Mouse (Mus musculus) stomach, postnatal 0 days (tissue): ENCODE measurements at regions not wholly inside any gene's neighbourhood (a gene's known extent, or its start where the extent isn't known, plus 50 kb on each side); places are given as distances from the start of the nearest gene placed in this dataset.
A peak's percentile ranks its signal among the peaks of the same experiment; 100 is the strongest.

ENCODE experiments used
- ATAC-seq: fragments of 200-750 bp; cut with Nextera tagmentation; 2 replicates; pipeline ENCODE4 v1.8.0; 2017; ENCODE audit not compliant: low FRiP score, low TSS enrichment
- DNase-seq: peaks from one replicate; pipeline ENCODE4 v3.0.0-alpha.2; 2016; ENCODE audit warnings: low spot score
- H3K27ac ChIP-seq: fragments of 300-500 bp; sonication (generic); replicated peaks from 2 replicates; pipeline ENCODE4 v1.5.1; 2014; ENCODE audit warnings: mild to moderate bottlenecking, control low read depth
- H3K27me3 ChIP-seq: fragments of 300-500 bp; sonication (generic); 2 replicates; pipeline ENCODE4 v1.6.1; 2014; ENCODE audit warnings: low read length; ENCODE audit not compliant: control insufficient read depth, insufficient read depth
- H3K36me3 ChIP-seq: fragments of 300-500 bp; sonication (generic); 2 replicates; pipeline ENCODE4 v1.6.1; 2014; ENCODE audit warnings: low read length, mixed read lengths; ENCODE audit not compliant: control insufficient read depth, insufficient read depth
- H3K4me1 ChIP-seq: fragments of 300-500 bp; sonication (generic); replicated peaks from 2 replicates; pipeline ENCODE4 v1.6.1; 2014; ENCODE audit warnings: antibody characterized with exemption; ENCODE audit not compliant: control insufficient read depth, insufficient read depth
- H3K4me2 ChIP-seq: fragments of 300-500 bp; sonication (generic); replicated peaks from 2 replicates; pipeline ENCODE4 v1.6.1; 2014; ENCODE audit warnings: low read depth, mild to moderate bottlenecking, control low read depth, moderate library complexity
- H3K4me3 ChIP-seq: fragments of 300-500 bp; sonication (generic); 2 replicates; pipeline ENCODE4 v1.5.1; 2014; ENCODE audit warnings: low read depth, low read length, control low read depth
- H3K9ac ChIP-seq: fragments of 300-500 bp; sonication (generic); 2 replicates; pipeline ENCODE4 v1.6.1; 2014; ENCODE audit warnings: mild to moderate bottlenecking, low read length, control low read depth, mixed read lengths
- H3K9me3 ChIP-seq: fragments of 300-500 bp; sonication (generic); 2 replicates; pipeline ENCODE4 v1.6.1; 2016; ENCODE audit warnings: low read length; ENCODE audit not compliant: control insufficient read depth
- CTCF ChIP-seq: IDR thresholded peaks from 2 replicates; pipeline ENCODE4 v1.5.1; 2016; ENCODE audit warnings: antibody characterized with exemption, low read depth, mild to moderate bottlenecking, moderate library complexity
- EP300 ChIP-seq: optimal IDR thresholded peaks from 2 replicates; pipeline ENCODE3; 2016; ENCODE audit warnings: antibody characterized with exemption
- WGBS: fragments of 180-500 bp; shearing (Covaris S2); extraction: QIAGEN DNeasy Blood & Tissue Kit; methylation state at CpG from one replicate; pipeline ENCODE4 v1.1.7; 2014; 5-methylcytosine and 5-hydroxymethylcytosine counted together

DNA sequence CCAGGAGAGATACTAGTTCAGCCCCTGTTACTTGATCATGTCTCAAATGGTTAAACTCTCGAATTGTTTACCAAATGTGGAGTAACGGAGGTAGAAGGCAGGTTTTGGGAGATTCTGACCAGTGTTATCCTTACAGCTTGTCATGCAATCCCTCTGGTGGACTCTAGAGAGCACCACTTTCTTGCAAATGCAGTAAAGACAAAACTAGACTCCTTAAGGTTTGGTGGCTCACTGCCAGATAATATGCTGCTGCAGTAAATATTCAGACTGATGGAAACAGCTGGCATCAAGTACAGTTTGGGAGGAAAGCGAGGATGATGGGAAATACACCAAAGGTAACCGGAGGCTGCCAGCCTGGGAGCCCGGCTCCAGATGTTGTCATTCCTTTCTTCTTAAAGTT lies 394.2 kb upstream of the 4930550L24Rik start:
- Histone ChIP-seq H3K27ac (no peak overlapping the region), H3K9ac (no peak overlapping the region), H3K4me1 (no peaks in the 10 kb centered on the region), H3K4me2 (no peak overlapping the region), H3K27me3 (no peaks in the 10 kb centered on the region), H3K36me3 (no peaks in the 10 kb centered on the region), H3K4me3 (no peak overlapping the region), H3K9me3 (no peaks in the 10 kb centered on the region)
- WGBS: 17% methylated on average over 5 of the region's 5 CpGs
- DNase-seq (no peak), ATAC-seq (no peak)
- peak; percentile 40 for TF ChIP-seq CTCF
- no peak for TF ChIP-seq EP300
